Mouse (Mus musculus) ovary, postnatal 36 days (tissue): ENCODE measurements around the gene Frat1.

Experiments used
- DNase-seq: peaks from one replicate; pipeline ENCODE4 v3.0.0; 2022; ENCODE audit warnings: low spot score, mixed read lengths

Frat1 gene

DNA sequence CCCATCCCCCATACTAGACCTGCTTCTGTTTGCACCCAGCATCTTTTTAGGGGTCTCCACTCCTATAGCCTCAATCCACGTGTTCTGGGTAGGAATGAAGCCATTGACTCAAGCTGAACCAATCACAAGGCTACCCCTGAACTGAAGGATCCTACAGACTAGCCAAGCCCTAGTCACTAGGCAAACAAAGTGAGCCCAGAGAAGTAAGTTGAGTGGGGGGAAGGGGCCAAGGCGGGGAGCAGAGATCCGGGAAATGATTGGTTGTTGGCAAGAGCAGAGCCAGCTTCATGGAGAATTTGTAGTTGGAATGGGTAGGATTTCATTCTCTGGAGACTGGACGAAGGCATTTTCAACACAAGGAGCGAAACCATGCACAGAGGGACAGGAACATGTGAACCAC is 12.9 kb upstream of the Frat1 start:
- DNase-seq = no peak

DNA sequence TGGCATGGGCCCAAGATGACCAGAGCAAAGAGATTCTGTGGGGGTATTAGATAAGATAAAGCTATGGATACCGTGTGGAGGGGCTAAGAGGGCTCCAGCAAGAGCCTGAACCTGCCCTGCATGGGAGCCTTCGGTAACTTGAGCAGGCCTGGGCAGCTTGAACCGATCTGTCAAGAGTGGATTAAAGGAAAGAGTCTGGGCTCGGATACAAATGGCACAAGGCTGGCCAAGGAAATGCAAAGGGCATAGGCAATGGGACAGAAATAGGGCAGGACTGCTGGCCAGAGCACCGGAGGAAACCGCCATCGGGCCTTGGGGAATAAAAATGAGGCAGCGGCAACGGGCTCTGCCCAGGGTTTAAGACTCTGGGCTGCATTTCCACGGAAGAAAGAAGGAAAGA is 12.4 kb upstream of the Frat1 start:
- no peak for DNase-seq

DNA sequence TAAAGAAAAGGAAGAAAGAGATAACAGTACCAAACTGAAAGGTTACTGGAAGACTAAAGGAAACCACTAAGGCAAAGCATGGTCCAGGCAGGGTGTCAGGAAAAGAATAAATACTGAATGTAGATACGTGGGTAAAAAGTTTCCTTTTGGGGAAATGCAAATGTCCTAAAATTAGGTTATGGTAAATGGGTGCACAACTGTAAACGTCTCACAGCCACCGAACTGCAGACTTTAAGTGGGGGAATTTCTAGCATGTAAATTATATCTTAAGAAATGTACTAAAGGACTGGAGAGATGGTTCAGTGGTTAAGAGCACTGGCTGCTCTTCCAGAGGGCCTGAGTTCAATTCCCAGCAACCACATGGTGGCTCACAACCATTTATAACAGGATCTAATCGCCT is 11.0 kb upstream of the Frat1 start:
- no peak for DNase-seq

GRCm38 (mm10) chr19:41821436-41821835 is 8.3 kb upstream of the Frat1 start:
- DNase-seq = no peak

- DNase-seq = no peak
Measured at GRCm38 (mm10) chr19:41822589-41822988, 7.2 kb upstream of the Frat1 start.

- no peak for DNase-seq
Measured at GRCm38 (mm10) chr19:41824950-41825349, 4.8 kb upstream of the Frat1 start.

GRCm38 (mm10) chr19:41826529-41826928 is 3.2 kb upstream of the Frat1 start:
- DNase-seq = no peak

- DNase-seq = no peak
Measured at GRCm38 (mm10) chr19:41828941-41829340, 829 bp upstream of the Frat1 start.

GRCm38 (mm10) chr19:41830106-41831031 is 599 bp downstream of the Frat1 start:
- peak; percentile 51 for DNase-seq

DNA sequence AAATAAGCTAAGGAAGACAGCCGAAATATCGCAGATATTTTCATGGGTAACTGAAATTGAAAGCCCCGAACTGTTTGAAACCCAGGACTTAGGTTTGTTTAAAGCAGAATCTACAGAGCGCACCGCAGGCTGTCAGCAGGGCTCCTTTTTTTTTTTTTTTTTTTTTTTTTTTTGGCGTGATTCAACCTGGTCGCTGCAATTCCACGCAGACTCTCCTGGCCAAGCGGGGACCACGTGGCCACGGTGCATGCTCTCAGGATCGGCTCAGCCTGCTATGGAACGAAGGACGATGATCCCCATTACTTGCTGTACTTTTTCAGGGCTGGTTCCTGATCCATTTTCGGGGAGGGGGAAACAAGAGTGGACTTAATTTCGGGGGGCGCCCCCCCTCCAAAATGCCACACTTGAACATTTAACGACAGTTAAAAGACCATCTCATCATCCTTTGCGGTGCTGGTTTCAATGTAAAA is 1.4 kb downstream of the Frat1 start:
- DNase-seq = peak; percentile 17

DNA sequence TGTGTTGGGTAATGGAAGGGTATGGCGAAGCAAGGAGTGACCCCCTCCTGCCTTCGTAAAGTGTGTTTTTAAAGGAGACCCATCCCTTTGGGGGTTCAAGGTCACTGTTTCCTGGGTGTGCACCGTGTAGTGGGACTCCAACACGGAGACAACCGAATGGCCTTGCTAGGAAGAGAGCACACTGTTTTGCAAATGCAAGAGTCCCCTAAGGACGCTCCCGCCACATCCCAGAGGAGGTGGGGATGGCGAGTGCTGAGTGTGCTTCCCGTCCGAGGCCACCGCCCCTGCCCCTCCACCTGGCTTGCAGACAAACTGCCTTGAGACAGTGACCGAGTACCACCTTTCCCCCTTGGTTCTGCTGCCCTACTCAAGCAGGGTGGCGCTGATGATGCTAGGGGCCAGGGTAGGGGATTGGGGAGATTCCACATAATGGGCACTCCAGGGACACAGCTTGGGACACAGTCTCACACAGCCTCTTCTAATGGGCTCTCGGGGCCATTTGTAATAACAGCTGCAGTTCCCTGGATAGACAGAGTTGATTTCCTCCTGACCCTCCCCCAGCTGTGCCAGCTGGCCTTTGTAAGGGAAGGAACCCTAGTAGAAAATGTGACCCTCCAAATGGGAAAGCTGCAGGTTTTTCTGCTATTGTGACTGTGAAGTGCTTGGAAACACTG is 2.1 kb downstream of the Frat1 start:
- peak; percentile 10 for DNase-seq

GRCm38 (mm10) chr19:41832501-41833201 is 2.9 kb downstream of the Frat1 start:
- DNase-seq = no peak

DNA sequence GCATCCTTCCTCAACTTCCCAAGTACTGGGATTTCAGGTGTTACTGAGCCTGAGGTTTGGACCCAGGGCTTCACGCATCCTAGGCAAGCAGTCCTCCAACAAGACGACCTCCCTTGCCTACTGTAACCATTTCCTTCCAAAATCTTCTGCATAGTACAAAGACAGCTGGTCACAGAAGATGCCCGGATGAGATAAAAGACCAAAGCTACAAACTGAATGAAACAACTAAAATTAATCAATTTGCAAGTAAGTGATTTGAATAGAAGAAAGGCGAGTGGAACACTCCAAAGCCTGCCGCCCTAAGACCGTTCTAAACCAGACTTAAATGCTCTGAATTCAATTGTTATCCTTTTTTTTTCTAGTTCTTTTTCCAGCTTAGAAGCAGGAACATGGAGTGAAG is 5.6 kb downstream of the Frat1 start:
- no peak for DNase-seq

DNA sequence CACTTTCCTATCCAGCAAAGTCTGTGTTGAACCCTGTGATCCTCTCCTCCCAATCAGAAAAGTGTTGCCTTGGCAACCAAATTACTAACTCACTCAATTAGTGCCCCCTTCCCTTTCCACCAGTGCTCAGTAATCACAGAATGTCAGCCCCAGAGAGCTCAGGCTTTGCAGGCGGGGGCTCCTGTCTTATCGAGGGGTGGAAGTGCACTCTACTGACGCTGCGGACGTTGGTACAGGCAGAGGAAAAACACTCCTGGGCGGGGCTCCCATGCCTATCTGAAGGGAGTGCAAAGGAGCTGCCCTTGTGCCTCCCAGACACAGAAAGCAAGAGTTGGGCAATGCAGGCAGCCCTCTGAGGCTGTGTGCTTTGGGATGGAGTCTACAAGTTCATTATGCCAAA is 6.0 kb downstream of the Frat1 start:
- peak; percentile 40 for DNase-seq

DNA sequence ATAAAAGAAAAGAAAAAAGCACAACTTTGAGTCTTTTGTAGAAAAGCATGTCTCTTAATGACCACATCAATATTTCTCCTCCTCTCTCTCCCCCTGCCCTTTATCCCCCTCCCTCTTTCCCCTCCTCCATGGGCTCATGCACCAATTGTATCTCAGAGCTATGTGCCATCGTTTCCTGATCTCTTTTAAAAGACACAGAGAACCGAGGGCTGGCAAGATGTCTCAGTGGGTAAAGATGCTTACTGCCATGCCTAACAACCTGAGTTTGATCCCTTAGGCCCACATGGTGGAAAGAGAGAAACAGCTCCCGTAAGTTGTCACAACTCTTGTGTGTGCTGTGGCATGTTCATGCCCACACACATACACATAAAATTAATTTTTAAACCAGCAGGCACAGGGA is 6.9 kb downstream of the Frat1 start:
- no peak for DNase-seq

- no peak for DNase-seq
Measured at GRCm38 (mm10) chr19:41837194-41837916, 7.6 kb downstream of the Frat1 start.

DNA sequence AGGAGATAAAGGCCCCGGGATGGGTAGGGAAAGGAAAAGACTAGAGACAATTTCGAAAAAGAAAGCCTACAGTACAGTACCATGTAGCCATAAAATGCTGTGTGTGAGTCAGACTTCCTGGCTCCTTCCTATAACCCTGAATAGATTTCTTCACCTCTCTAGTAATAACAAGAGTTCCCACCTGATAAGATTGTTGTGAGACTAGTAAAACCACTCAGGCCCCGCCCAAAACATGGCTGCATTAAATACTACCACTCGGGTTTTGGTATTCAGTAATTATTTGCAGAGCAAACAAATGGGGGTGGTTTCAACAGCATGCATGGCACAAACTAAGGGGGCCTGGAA is 8.1 kb downstream of the Frat1 start:
- no peak for DNase-seq

- no peak for DNase-seq
Measured at GRCm38 (mm10) chr19:41838808-41839207, 9.0 kb downstream of the Frat1 start.

GRCm38 (mm10) chr19:41839685-41840084 is 9.9 kb downstream of the Frat1 start:
- DNase-seq = no peak

DNA sequence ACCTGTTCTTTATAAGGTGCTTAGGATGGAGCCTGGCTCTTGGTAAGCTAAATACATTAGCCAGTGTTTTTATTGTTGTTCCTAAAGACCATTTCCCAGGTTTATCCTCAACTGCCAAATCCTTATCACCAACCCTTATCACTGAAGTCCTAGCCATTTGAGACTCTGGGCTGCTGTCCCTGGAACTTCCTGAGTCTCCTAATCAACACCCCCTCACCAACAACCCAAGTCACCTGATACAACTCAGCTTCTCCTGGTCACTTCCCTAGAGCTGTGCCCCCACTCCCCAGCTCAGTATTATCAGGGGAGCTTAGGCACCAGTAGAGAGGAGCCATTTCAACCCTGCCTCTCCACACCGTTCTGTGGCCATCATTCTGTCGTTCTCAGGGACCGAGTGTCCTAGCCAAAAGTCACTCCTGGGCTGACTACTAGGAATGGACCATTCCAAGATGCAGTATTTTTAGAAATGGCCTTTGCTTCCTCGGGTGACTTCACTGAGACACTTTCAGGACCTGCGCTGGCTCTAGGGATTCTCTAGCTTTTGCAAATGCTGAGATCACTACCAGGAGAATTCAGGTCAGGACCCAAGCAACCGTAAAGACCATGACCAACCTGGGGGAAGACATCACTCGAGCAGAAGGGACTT is 11.5 kb downstream of the Frat1 start:
- no peak for DNase-seq

- DNase-seq = no peak
Measured at GRCm38 (mm10) chr19:41842196-41842595, 12.4 kb downstream of the Frat1 start.

- DNase-seq = no peak
Measured at GRCm38 (mm10) chr19:41842706-41843105, 12.9 kb downstream of the Frat1 start.
